Mouse (Mus musculus) lung, postnatal 0 days (tissue): ENCODE data around the gene Nudt5.

Experiments used
- CTCF ChIP-seq: IDR thresholded peaks from 2 replicates; pipeline ENCODE4 v1.5.1; 2016; ENCODE audit warnings: antibody characterized with exemption, mild to moderate bottlenecking
- EP300 ChIP-seq: IDR thresholded peaks from 2 replicates; pipeline ENCODE4 v1.6.1; 2016; ENCODE audit warnings: antibody characterized with exemption, mild to moderate bottlenecking, control low read depth

- no peak for TF ChIP-seq CTCF
- TF ChIP-seq EP300 = no peak
Measured at GRCm38 (mm10) chr2:5862834-5863233, 18.0 kb downstream of the Nudt5 start, which contains the start of gene Gm13199.
